Mouse (Mus musculus): ENCODE measurements around the gene Med10.
A peak's percentile ranks its signal among the peaks of the same experiment; 100 is the strongest.

Med10 gene

GRCm38 (mm10) chr13:69830606-69831005 lies 28.4 kb downstream of the Med10 start:
- no peak for DNase-seq (ENCODE audit: low spot score)

- no peak for DNase-seq (ENCODE audit: low spot score)
Observed at GRCm38 (mm10) chr13:69832578-69832977, 30.4 kb downstream of the Med10 start.

- DNase-seq (ENCODE audit: low spot score), result no peak
Observed at GRCm38 (mm10) chr13:69833416-69833815, 31.2 kb downstream of the Med10 start.

GRCm38 (mm10) chr13:69845592-69845991 lies 43.4 kb downstream of the Med10 start:
- no peak for DNase-seq (ENCODE audit: low spot score)

GRCm38 (mm10) chr13:69849579-69849978 lies 47.4 kb downstream of the Med10 start:
- DNase-seq (ENCODE audit: low spot score), result no peak

DNA sequence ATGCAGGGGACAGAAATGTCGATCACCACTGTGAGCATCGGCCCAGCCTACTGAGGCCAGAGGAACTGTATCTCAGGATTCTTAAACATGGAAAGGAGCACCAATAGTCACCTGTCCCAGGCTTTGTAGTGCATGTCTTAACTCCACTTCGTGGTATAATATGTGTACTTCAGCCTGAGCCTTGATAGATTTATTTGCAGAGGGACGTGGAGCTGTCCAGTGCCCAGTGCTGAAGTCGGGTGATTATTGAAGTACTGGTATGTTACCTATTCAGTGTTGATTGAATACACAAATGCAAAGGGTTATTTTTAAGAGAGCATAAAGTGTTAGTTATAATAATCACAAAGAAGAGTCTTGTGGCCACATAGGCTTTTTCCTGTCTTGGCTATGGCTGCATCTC lies 50.1 kb downstream of the Med10 start:
- peak; percentile 15 for DNase-seq (ENCODE audit: low spot score)

DNA sequence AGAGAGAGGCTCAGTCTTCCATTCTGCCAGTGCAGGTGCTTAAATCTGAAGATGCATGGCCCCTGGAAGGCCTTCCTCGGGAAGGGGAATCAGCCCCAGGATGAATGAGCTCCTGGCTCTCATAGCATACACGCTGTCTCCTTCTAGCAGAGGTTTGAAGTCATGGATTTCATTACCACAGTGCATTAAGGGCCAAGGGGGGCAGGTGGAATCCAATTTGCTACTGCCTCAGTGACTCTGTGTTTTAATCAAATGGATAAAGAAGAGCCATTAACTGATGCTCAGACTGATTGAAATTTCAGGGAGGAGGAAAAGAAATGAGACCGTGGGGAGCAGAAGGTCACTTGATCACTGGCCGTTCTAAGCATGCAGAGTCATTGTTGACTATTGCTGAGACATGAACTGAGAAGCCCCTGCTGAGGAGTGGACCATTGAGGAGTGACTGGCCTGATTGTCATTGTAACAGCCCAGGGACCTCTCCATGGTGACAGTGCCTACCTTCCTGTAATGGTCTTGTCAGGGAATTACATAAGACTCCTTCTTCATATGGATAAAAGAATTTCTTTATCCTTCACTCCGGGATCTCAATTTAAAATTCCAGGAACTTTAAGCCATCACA lies 51.3 kb downstream of the Med10 start:
- no peak for DNase-seq (ENCODE audit: low spot score)

DNA sequence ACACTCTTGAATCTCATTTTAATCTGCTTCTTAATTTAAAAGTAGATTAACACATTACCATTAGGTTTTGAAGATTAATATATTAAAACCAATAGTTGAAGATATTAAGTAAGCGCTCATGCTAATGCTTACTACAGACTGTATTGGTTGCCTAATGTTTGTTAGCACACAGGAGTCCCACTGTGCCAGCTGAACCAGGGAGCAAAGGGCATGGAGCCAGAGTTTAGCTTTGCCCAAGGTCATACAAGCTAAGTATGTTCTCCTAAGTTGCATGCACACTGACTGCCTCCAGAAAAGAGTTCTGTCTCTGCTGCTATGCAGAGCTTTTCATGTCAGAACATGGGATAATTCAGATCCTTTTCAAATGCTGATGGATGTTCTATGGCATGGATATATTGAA lies 53.7 kb downstream of the Med10 start:
- no peak for DNase-seq (ENCODE audit: low spot score)

DNA sequence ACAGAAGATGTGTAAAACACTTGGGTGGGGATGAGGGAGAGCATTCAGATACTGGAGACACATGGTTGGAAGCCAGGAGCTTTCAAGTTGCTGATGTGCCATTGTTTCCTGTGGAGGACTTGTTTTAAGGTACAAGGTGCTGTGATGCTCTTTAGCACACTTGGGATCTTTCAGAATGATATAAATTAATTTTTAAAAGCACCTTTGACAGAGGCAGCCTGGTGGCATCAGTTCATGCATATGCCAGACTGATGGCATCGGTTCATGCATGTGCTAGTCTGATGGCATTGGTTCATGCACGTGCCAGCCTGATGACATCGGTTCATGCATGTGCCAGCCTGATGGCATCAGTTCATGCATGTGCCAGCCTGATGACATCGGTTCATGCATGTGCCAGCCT lies 60.1 kb downstream of the Med10 start:
- no peak for DNase-seq (ENCODE audit: low spot score)

- DNase-seq (ENCODE audit: low spot score), result no peak
Observed at GRCm38 (mm10) chr13:69864911-69865310, 62.7 kb downstream of the Med10 start.
